Mouse (Mus musculus): Measurements from ENCODE around the gene Ranbp3.

DNA sequence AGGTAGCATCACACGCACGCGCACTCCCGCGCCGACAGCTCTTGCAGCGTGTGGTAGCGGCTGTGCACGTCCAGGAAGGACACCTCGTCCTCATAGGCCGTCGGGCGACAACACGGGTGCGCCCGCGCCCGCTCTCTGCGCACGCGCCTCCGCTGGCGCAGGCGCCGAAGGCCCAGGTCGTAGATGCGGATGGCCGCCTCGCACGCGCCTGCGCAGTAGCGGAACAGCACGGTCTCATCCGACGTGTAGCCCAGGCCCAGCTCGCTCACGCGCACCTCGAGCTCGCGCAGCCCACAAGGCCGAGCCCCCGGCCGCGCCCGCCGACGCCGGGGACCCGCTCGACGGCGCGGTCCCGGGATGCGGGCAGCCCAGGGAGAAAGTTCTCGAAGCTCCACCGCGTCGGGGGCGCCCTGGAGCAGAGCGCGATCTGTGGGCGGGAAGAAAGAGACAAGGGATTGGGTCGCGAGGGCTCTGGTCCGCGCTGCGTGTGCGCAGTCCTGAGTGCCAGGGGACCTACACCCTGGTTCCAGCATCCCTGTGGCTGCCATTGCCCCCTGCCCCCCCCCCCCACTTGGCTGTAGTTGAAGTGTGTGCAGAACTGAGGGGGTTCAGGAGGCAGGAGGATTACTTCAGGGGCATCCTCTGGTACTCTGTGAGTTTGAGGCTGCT is 78.4 kb downstream of the Ranbp3 start:
- no peak for TF ChIP-seq CTCF (conservative IDR thresholded peaks at IDR 0.05 in 1 of 2, IDR thresholded peaks at IDR 0.05 in 1 of 2; ENCODE audit: low read depth in 2 of 2, low read length in 2 of 2)
- no peak for TF ChIP-seq SMC3 (IDR thresholded peaks at IDR 0.05; ENCODE audit: low read depth, low read length)
- no peak for TF ChIP-seq JUND (conservative IDR thresholded peaks at IDR 0.05; ENCODE audit: low read depth, low read length)
- no peak for TF ChIP-seq EP300 (IDR thresholded peaks at IDR 0.05; ENCODE audit: low read length)
- no peak for TF ChIP-seq POLR2A (IDR thresholded peaks at IDR 0.05; ENCODE audit: low read depth, low read length)
- TF ChIP-seq RCOR1 (conservative IDR thresholded peaks at IDR 0.05; ENCODE audit: low read depth, low read length), result no peak
- TF ChIP-seq CHD2 (IDR thresholded peaks at IDR 0.05; ENCODE audit: low read length), result no peak
- no peak for TF ChIP-seq SIN3A (IDR thresholded peaks at IDR 0.05; ENCODE audit: low read length)

All from CH12.LX (cell line).